Comparison of ENCODE assay signal across 8 mouse cellular contexts in genomic region chr14:8300281-8300680, GRCm38 (mm10). TPM values are rescaled to one million over a fixed set of nuclear protein-coding genes. Genes with fewer than 3 reads are reported as not detected.
DNase-seq lines count a peak whose midpoint lies in the region; ATAC-seq lines count a peak whose summit lies in the region.

No protein-coding gene starts in this region.

- H3K4me1 ChIP-seq in midbrain, embryonic 10.5 days: no peaks in the 10 kb centered on the region
- H3K4me1 ChIP-seq in midbrain, embryonic 15.5 days: no peaks in the 10 kb centered on the region
- H3K4me1 ChIP-seq in forebrain, embryonic 14.5 days (ENCODE audit: control insufficient read depth, insufficient read depth, low read length): peaks cover 2% of the 10 kb centered on the region; the same call in 1 of the 2 replicates
- H3K4me1 ChIP-seq in hindbrain, embryonic 14.5 days (replicated peaks; ENCODE audit: control insufficient read depth, insufficient read depth, low read length): no peaks in the 10 kb centered on the region

- no peak overlapping the region for H3K9ac ChIP-seq in midbrain, embryonic 15.5 days
- no peak overlapping the region for H3K9ac ChIP-seq in forebrain, embryonic 14.5 days (ENCODE audit: low read length)
- H3K9ac ChIP-seq in hindbrain, embryonic 14.5 days: no peak overlapping the region

- no peaks in the 10 kb centered on the region for H3K36me3 ChIP-seq in midbrain, embryonic 10.5 days
- no peaks in the 10 kb centered on the region for H3K36me3 ChIP-seq in midbrain, embryonic 15.5 days (replicated peaks)
- H3K36me3 ChIP-seq in forebrain, embryonic 14.5 days (ENCODE audit: control insufficient read depth, insufficient read depth, low read length): no peaks in the 10 kb centered on the region
- H3K36me3 ChIP-seq in hindbrain, embryonic 14.5 days (replicated peaks; ENCODE audit: control insufficient read depth, insufficient read depth): no peaks in the 10 kb centered on the region

- H3K27me3 ChIP-seq in midbrain, embryonic 10.5 days (ENCODE audit: low read depth, poor library complexity, severe bottlenecking): no peaks in the 10 kb centered on the region; the same call in 1 of the 2 replicates
- H3K27me3 ChIP-seq in midbrain, embryonic 15.5 days (replicated peaks): no peaks in the 10 kb centered on the region
- no peaks in the 10 kb centered on the region for H3K27me3 ChIP-seq in forebrain, embryonic 14.5 days (replicated peaks; ENCODE audit: control insufficient read depth, insufficient read depth, low read length)
- no peaks in the 10 kb centered on the region; the same call in 1 of the 2 replicates for H3K27me3 ChIP-seq in hindbrain, embryonic 14.5 days (ENCODE audit: control insufficient read depth, insufficient read depth, low read length)

- H3K27ac ChIP-seq in midbrain, embryonic 10.5 days (replicated peaks): no peak overlapping the region
- H3K27ac ChIP-seq in midbrain, embryonic 15.5 days: no peak overlapping the region
- no peak overlapping the region for H3K27ac ChIP-seq in forebrain, embryonic 14.5 days (ENCODE audit: low read depth, low read length)
- H3K27ac ChIP-seq in hindbrain, embryonic 14.5 days: no peak overlapping the region

- no peak overlapping the region for H3K4me3 ChIP-seq in midbrain, embryonic 10.5 days
- H3K4me3 ChIP-seq in midbrain, embryonic 15.5 days: no peak overlapping the region
- no peak overlapping the region for H3K4me3 ChIP-seq in forebrain, embryonic 14.5 days (ENCODE audit: low read depth, low read length)
- H3K4me3 ChIP-seq in hindbrain, embryonic 14.5 days (replicated peaks; ENCODE audit: low read length): no peak overlapping the region

- WGBS in midbrain, embryonic 10.5 days: 28% methylated on average over 8 of the region's 8 CpGs
- WGBS in midbrain, embryonic 15.5 days: 25% methylated on average over 8 of the region's 8 CpGs
- WGBS in forebrain, embryonic 14.5 days: 23% methylated on average over 8 of the region's 8 CpGs
- 25% methylated on average over 8 of the region's 8 CpGs for WGBS in hindbrain, embryonic 14.5 days

- ATAC-seq in midbrain, embryonic 15.5 days (replicated peaks): no peak
- no peak for ATAC-seq in forebrain, embryonic 14.5 days
- no peak for ATAC-seq in hindbrain, embryonic 14.5 days (ENCODE audit: low FRiP score)

- H3K4me2 ChIP-seq in midbrain, embryonic 15.5 days: no peak overlapping the region
- no peak overlapping the region for H3K4me2 ChIP-seq in forebrain, embryonic 14.5 days (ENCODE audit: low read length)
- H3K4me2 ChIP-seq in hindbrain, embryonic 14.5 days (replicated peaks): no peak overlapping the region

- H3K9me3 ChIP-seq in midbrain, embryonic 10.5 days (replicated peaks): no peaks in the 10 kb centered on the region
- H3K9me3 ChIP-seq in midbrain, embryonic 15.5 days: no peaks in the 10 kb centered on the region
- no peaks in the 10 kb centered on the region for H3K9me3 ChIP-seq in forebrain, embryonic 14.5 days (replicated peaks; ENCODE audit: control insufficient read depth, low read length)
- no peaks in the 10 kb centered on the region for H3K9me3 ChIP-seq in hindbrain, embryonic 14.5 days (ENCODE audit: control insufficient read depth, low read length)

- DNase-seq in midbrain, embryonic 10.5 days (ENCODE audit: low spot score): peak; percentile 65
- DNase-seq in MN1 (ENCODE audit: low spot score): peak; percentile 8
- peak; percentile 60 for DNase-seq in cerebellum, adult 11 months
- DNase-seq in forebrain, embryonic 14.5 days (ENCODE audit: low spot score): peak; percentile 57
- peak; percentile 82 to 84 for DNase-seq in kidney, postnatal 4 days
- peak; percentile 26 for DNase-seq in naive thymus-derived CD4-positive, alpha-beta T cell, adult 2 months (ENCODE audit: low read depth)
- DNase-seq in hindbrain, embryonic 14.5 days (ENCODE audit: low spot score): no peak

RNA-seq across cellular contexts. Expression of gene Fam107a, which starts 17.5 kb away (rescaled TPM):
- 0.14 and 0.34 TPM in 2 replicates for polyA plus RNA-seq in midbrain, embryonic 10.5 days (2016; fragmentation: Nextera tagmentation; extraction: Ambion mirVana)
- polyA plus RNA-seq in midbrain, embryonic 15.5 days (2015; fragmentation: Nextera tagmentation; extraction: Ambion mirVana): 0.66 and 0.68 TPM in 2 replicates
- 0.14 and 0.15 TPM in 2 replicates for polyA plus RNA-seq in forebrain, embryonic 14.5 days (2014; fragmentation: Nextera tagmentation; extraction: Ambion mirVana)
- polyA plus RNA-seq in hindbrain, embryonic 14.5 days (2014; fragmentation: Nextera tagmentation; extraction: Ambion mirVana): 0.16 and 0.47 TPM in 2 replicates

RNA-seq across cellular contexts. Expression of gene Acox2, which starts 41.1 kb away (rescaled TPM):
- polyA plus RNA-seq in midbrain, embryonic 10.5 days (2016; fragmentation: Nextera tagmentation; extraction: Ambion mirVana): 0.05 TPM in 1 of 2 replicates, not detected in the other
- not detected in 2 replicates for polyA plus RNA-seq in midbrain, embryonic 15.5 days (2015; fragmentation: Nextera tagmentation; extraction: Ambion mirVana)
- not detected in 2 replicates for polyA plus RNA-seq in forebrain, embryonic 14.5 days (2014; fragmentation: Nextera tagmentation; extraction: Ambion mirVana)
- not detected in 2 replicates for polyA plus RNA-seq in hindbrain, embryonic 14.5 days (2014; fragmentation: Nextera tagmentation; extraction: Ambion mirVana)
